Mouse (Mus musculus) kidney, adult 9 months (tissue): ENCODE data around the gene Vwf.
A peak's percentile ranks its signal among the peaks of the same experiment; 100 is the strongest.

Source experiments
- DNase-seq: peaks from one replicate; pipeline ENCODE4 v3.0.0; 2022

Vwf gene

DNA sequence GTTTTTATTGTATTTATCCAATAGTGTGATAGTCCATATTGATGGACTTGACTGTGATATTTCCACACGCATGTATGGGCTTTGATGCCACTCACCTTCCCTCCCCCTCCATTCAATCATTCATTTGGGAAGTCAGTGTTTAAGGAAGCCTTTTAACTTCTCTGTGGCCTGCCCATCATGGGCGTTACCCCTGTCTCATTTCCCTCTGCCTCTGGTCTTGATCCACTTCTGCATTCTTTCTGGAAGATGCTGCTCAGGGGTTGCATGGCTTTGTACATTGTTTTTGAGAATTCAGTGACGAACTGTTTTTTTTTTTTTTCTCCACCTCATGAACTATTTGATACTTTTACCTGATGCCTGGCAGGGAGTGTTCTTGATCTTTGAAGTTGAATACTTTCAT is 104.8 kb downstream of the Vwf start:
- no peak for DNase-seq

DNA sequence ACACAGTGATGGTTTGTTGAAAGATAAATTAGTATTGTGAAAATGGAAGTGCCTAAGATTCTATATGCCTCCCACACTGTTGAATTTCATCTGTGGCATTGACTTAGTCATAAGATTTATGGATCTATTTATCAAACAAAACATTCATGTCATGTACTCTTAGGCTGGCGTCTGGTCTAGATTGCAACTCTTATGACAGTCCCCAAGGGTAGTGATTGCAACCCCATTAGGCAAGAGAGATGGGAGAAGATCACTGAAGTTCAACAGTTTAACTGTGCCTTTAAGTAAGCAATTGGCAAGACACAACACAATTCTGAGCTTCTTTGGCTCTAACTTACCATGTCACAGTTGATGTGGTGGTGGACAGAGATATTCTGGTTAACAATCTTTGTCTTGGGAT is 106.8 kb downstream of the Vwf start:
- no peak for DNase-seq

DNA sequence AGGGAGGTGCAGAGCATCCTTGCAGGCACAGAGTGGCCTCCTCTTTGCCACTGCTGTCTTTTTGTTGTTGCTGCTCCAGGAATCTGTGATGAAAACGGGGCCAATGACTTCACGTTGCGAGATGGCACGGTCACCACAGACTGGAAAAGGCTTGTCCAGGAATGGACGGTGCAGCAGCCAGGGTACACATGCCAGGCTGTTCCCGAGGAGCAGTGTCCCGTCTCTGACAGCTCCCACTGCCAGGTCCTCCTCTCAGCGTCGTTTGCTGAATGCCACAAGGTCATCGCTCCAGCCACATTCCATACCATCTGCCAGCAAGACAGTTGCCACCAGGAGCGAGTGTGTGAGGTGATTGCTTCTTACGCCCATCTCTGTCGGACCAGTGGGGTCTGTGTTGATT is 110.3 kb downstream of the Vwf start:
- no peak for DNase-seq

DNA sequence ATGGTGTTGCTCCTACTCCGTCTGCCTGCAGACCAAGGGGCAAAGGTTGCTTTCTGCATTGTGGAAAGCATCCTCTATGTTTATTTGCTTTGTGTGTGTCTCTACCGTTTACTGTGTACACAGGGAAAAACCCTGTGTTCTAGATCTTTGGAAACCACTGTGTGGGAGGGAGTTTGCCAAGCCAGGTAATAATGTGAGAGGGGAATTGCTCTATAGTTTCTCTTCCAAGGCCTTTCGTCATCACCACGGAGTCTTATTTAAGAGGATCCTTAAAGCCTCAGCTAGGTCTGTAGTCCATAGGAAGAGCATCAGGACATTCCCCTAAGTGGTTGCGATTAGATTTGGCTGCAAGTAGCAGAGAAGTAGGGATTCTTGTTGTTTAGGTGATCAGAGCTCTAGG is 111.4 kb downstream of the Vwf start:
- DNase-seq, result no peak

DNA sequence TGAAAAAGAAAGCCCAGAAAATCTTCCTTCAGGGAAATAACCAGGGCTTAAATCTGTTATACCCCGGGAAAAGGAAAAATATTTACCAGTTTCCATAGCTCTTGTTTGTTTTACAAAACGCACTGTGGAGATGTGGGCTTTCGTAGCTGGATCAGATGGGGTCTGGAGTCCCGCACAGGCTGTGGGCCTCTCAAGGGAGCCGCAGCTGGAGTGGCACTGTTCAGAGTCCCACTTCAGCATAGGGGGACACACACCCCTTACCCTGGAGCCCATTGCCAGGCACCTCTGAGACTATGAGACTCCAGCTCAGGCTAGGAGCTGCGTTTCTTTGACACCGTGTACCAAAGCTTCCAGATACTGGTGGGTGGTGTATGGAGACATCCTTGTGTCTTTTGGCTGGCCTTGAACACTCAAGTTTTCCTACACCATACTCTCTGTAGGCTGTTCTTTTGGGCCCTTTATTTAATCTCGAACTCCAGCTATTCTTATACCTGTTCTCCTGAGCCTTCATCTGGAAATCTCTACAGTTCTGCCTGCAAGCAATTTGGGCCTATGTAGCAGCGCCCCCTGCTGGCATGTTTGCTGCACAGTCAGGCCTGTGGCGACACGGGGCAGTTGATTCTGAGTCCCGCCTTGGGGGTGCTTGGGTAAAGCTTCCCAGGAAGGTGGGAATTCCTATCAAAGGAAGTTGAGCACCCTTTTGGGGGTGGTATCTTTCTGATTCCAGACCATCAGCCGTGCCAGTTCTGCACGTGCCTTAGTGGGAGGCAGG is 114.7 kb downstream of the Vwf start:
- peak; percentile 56 for DNase-seq

DNA sequence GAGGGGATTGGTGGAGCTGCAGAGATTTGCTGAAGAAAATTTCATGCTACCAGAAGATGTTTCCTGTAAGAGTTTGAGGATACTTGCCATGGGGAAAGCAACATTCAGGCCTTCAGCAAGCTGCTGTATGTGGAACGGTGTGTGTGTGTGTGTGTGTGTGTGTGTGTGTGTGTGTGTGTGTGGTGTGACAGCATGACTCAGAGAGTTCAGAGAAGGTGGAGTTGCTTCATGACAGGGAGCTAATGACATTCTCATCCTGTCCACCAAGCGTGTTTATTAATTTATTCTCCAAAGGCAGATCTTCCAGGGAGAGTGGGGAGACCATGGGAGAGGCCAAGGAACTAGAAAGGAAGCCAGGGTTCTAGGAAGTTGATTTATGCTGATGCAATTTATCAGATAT is 117.3 kb downstream of the Vwf start:
- no peak for DNase-seq

DNA sequence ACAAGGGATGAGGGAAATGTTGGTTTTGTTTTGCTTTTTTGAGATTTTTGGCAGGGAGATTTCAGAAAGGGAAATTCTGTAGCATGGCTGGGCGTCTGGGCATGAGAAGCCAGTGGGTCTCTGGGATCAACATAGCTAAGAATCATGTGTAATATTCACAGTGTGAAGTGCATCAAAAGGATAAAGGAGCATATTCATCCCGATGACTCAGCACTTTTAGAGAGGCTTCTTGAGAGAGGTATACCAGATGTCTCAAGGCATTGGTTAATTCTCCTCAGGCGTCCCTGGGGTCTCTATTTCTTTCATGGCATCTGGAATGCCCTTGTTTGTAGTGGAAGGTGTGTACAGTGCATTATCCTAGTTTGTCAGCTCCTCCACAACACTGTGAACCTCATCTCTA is 125.3 kb downstream of the Vwf start:
- DNase-seq, result no peak

DNA sequence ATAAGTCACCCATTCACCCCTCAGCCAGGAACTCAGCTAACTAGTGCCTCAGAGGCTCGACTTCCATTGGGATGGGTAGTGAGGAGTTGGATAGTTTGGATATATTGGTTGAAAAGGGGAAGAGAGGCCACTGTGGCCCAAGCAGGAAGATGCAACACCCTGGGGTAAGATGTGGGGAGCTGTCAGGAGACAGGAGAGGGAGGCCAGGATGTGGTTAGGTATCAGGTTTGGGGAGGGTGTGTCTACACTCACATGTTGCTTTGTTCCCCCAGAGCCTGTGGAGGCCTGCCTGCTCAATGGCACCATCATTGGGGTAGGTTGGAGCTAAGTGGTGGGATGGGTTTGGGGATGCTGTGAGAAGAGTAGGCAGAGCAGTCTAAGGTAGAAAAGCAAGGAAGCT is 131.9 kb downstream of the Vwf start:
- no peak for DNase-seq

DNA sequence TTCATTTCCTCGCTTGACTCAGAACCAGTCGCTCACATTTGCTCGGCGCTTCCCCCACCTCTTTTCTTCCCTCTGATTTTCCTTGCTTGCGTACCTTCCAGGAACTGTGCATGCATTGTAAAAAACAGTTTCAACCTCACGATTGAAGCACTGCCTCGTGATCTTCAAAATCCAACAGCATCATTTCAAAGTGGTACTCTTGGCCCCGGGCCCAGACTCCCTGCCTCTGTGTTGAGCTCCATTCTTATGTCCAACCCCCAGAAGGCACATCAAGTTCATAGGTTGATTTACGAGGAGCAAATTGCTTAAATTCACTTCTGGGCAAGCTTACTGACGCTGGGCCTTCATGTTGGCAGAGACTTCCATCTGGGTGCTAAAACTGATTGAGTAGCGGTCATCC is 134.0 kb downstream of the Vwf start:
- no peak for DNase-seq

DNA sequence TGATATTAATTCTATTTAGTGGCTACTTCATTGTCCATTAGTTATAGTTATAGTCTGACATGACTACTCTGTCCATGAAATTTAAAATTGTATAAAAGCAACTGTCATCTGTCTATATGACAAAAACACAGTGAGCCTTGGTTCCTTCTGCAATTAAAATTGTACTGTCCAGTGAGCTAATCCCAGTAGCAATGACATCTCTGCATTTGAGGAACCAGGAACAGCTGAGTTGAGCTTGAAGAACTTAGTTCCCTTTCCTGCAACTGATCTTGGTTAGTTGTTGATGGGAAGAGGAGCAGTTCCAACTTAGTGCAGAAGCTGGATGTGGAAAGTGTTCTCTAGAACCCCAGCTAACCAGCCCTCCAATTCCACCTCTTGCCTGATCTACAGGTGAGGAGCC is 138.8 kb downstream of the Vwf start:
- DNase-seq, result no peak

DNA sequence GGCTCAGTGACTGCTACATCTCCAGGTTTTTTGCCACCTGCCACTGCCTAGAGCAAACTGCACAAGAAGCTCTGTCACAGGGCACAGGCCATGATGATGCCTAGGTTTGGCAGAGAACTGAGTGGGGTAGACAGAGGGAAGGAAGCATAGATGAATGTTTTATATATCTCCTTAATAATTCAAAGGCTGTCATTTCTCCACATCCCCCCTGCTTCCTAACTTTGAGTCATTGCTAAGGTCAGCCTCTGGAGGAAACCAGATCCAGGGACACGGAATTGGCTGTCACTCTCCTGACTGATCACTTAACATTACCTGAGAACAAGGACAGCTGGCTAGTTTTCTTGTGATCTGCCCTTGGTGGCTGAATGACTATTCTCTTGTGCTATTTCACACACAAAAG is 141.4 kb downstream of the Vwf start:
- DNase-seq, result no peak

DNA sequence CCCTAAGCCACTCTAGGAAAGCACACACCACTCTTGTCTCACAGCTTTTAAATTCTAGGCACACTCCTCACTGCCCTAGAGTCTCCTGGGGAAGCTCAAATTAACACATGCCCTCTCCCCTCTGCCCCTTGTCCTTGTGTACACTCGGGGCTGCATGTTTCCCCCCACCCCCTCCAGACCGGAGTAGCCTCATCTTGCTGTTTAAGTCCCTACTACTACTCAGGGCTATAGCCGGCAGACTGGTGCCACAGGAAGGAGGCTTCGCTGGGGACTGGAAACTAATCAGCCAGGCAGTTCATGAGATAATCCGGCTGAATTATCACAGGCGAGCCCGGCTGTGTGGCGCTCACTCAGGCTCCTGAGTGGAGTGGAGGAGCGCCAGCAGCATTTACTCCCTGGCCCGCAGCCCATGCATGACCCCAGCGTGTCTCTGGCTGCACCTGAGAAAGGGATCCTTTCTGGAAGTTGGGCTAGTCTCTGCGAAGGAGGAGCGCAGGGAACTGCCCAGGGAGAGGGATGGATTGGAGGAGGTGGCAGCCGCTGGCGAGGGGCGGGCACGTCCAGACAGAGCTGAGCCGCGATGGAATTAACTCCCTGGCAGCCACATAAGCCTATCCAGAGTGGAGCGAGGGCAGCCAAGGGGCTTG is 143.6 kb downstream of the Vwf start, which contains the start of gene Ano2:
Gene Ano2 (plus strand): TSS at position 363 of the 647 bp plus-strand sequence.
- no peak for DNase-seq

DNA sequence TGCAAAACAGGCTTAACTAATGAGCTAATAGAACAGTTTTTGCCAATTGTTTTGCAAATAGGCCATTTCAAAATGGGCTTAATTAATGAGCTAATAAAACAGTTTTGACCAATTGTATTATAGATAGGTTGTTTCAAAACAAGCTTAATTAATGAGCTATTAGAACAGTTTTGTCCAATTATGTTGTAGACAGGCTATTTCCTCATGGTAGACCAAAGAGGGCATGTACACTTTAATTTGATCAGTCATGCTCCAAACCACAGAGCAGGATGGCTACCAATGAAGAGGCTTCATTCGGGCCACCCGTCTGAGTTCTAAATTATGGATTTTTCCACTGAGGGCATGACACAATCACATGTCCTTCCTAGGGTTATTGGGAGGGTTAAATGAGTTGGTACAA is 154.6 kb downstream of the Vwf start:
- no peak for DNase-seq

DNA sequence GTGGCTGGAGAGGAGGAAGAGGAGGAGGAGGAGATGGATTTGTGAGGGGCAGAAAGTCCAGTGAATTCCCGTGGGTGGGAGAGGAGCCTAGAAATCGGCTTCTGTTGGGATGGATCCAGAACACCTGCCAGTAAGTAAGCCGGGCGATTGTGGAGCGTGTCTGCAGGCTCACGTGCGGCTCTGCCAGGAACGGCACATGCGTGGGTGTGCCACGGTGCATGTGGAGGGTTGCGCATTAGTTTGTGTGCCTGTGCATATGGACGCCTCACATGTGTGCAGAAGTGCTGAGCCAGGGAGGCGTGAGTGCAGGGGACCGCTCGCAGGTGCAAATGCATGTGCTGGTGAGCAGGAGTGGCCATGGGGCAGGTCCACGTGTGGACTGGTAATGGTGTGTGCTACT is 164.7 kb downstream of the Vwf start:
- no peak for DNase-seq

DNA sequence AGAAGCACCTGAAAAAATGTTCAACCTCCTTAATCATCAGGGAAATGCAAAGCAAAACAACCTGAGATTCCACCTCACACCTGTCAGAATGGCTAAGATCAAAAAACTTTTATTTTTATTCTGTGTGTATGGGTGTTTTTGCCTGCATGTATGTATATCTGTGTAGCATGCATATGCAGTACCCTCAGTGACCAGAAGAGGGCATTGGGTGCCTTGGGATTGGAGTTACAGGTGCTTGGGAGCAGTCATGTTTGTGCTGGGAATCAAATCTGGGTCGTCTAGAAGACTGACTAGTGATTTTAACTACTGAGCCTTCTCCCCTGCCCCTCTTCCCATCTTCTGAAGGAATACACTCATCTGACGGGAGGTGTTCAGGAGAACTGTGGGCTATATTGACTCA is 179.8 kb downstream of the Vwf start:
- peak; percentile 3 for DNase-seq

DNA sequence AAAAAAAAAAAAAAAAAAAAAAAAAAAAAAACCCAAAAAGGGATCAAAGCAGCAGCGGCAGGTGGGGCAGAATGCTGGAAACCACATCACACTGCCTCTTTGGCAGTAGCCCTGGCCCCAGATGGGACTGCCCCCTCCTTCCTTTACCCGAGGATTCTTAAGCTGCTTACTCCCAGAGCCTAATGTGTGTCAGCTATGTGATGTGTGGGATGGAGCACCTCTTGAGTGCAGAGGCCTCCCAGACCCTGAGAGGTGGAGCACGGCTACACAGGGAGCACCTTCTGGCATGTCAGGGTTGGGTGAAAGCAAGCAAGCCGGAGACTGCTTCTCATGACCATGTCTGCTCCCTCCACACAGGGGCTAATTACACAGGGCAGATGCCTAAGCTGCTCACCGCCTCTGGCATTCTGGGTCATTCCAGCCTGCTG is 180.9 kb downstream of the Vwf start:
- no peak for DNase-seq

DNA sequence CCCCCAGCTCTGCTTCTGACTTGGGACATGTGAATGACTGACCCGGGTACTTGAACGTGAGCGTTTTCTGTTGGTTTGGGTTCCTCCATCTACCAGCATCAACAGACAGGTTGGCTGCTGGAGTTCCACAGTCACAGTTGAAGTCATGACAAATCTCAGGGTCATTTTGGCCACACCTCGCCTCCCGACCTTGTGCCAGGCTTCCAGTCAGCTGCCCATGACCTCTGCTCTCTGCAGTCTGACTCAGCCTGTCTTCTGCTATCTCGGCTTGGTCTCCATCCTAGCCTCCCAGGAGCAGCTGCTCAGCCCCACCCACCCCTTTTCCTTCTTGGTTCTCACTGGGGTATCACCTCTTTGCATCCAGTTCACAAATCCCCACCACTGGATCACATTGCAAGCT is 182.9 kb downstream of the Vwf start:
- no peak for DNase-seq

DNA sequence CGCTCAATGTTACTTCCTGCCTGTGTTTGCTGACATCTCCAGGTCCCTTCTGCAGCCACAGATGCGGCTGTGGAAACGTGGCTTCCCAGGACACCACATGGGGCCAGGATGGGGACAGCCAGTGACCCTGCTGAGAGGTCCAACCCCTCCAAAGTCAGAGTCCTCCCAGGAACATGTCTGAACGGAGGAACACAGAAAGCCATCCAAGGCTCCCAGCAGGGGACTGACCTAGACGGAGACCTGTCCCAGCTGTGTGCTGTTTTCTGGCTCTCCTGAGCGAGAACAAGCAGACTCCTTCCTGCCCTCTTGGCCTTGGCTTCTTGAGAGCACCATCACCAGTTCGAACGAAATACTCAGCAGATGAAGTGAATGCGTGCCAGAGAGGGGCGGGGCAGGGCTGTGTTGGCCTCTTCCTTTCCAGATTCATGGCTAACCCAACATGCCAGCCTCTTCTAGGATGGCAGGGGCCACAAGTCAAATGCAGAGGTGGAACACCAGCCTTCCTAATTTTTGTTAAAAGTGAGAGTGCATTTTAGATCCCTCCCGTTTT is 183.5 kb downstream of the Vwf start:
- DNase-seq, result no peak
